Mouse (Mus musculus): ENCODE results near the gene Nr0b1. TPM values are rescaled to one million over a fixed set of nuclear protein-coding genes. Genes with fewer than 3 reads are reported as not detected.
A peak's percentile ranks its signal among the peaks of the same experiment; 100 is the strongest.

The Nr0b1 gene
- 1 to 10 TPM in 1 of 2 experiments, under 1 TPM in 1; 0.44 to 1.3 TPM for total RNA-seq (2021)

DNA sequence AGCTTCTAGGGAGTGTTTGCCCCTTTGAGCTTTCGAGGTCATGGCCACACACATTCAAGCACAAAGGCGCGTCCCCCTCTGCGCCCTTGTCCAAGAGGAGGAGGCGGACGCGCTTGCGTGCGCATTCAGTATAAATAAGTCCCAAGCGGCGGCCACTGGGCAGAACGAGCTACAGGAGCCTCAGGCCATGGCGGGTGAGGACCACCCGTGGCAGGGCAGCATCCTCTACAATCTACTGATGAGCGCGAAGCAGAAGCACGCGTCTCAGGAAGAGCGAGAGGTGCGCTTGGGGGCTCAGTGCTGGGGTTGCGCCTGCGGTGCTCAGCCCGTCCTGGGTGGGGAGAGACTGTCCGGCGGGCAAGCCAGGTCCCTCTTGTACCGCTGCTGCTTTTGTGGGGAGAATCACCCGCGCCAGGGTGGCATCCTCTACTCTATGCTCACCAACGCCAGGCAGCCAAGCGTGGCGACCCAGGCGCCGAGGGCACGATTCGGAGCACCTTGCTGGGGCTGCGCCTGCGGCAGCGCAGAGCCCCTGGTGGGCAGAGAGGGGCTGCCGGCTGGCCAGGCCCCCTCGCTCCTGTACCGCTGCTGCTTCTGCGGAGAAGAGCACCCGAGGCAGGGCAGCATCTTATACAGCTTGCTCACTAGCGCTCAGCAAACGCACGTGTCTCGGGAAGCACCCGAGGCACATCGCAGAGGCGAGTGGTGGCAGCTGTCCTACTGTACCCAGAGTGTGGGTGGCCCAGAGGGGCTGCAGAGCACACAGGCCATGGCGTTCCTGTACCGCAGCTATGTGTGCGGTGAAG is at the start of gene Nr0b1:
Gene Nr0b1, plus strand, starts transcription at position 151 of the 806 bp plus-strand sequence.
- DNase-seq, result peak; percentile 1
- intact Hi-C loops (cut with DNase I), result no loop called here

GRCm38 (mm10) chrX:86187250-86187649 is 4.3 kb upstream of the Nr0b1 start:
- intact Hi-C loops (cut with DNase I), result no loop called here

DNA sequence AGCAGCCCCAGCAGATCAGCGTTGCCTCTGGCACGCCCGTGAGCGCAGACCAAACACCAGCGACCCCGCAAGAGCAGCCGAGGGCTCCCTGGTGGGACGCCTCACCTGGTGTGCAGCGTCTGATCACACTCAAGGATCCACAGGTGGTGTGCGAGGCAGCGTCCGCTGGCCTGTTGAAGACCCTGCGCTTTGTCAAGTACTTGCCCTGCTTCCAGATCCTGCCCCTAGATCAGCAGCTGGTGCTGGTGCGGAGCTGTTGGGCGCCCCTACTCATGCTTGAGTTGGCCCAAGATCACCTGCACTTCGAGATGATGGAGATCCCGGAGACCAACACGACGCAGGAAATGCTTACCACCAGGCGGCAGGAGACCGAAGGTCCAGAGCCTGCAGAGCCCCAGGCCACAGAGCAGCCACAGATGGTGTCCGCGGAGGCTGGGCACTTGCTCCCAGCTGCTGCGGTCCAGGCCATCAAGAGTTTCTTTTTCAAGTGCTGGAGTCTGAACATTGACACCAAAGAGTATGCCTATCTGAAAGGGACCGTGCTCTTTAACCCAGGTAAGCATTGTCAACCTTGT is 943 bp downstream of the Nr0b1 start:
- peak; percentile 14 for DNase-seq
- intact Hi-C loops (cut with DNase I), result no loop called here

More at GRCm38 (mm10) chrX:86187250-86187649, 4.3 kb upstream of the Nr0b1 start:
- no peak for DNase-seq

GRCm38 (mm10) chrX:86193386-86193785 is 1.8 kb downstream of the Nr0b1 start:
- intact Hi-C loops (cut with DNase I), result no loop called here
- no peak for DNase-seq

DNA sequence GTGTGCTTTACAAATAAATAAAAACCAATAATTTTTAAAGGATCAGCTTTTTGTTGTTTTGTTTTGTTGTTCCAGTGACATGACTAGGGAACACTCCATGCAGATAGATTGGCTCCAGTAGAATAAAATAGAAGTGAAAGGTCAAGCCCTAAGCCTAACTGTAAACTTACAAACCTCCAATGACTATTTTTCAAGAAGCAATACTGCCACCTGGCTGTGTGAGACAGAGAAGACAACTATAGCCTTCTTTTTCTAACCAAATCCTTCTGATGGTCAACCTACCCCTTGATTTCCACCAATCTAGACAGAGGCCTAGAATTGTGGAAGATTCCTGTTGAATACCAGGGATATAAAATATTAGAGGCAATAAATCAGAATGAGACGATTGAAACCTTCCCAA is 45.7 kb downstream of the Nr0b1 start:
- intact Hi-C loops (cut with DNase I), result no loop called here
- no peak for DNase-seq

Other genes with a start within 250 kb of the Nr0b1 start
- not detected for gene Samt3, start 147.6 kb upstream of the Nr0b1 start, total RNA-seq (2021)
- gene Mageb4, start 113.3 kb downstream of the Nr0b1 start, total RNA-seq (2021), result not detected